Mouse (Mus musculus): ENCODE results near the gene Tob2. TPM values are rescaled to one million over a fixed set of nuclear protein-coding genes. Genes with fewer than 3 reads are reported as not detected.

The Tob2 gene
- total RNA-seq, 2 experiments from 2014 or later = 151 to 205 TPM

DNA sequence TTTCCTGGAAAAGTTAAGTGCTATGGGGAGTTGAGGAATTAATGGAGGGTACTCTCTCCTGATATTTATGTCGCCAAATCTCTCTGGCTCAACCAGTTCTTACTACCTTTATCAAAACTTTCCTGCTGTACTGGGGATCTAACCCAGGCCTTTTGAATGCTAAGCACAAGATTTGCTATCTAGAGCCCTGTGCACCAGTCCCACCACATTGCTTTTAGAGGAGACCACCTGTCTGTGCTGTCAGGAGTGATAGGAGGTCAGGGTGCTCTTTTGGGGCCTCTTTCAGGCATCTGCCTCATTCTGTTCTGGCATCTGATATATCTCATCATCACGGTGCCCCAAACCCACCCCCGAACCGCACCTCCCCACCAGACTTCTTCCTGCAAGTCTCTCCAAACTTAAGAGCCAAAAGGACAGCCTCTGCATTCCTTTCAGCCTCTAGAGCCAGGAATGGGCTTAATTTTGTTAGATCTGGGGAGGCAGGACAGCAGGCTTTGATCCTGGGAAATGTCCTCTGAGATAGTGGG lies 55.1 kb downstream of the Tob2 start:
- intact Hi-C loops (cut with DNase I) = no loop called here
- TF ChIP-seq CTCF (IDR thresholded peaks at IDR 0.05) = no peak
- Histone ChIP-seq H3K27ac (peak overlapping the region; percentile 96), H3K4me3 (peak overlapping the region; percentile 83)
- DNase-seq = no peak

DNA sequence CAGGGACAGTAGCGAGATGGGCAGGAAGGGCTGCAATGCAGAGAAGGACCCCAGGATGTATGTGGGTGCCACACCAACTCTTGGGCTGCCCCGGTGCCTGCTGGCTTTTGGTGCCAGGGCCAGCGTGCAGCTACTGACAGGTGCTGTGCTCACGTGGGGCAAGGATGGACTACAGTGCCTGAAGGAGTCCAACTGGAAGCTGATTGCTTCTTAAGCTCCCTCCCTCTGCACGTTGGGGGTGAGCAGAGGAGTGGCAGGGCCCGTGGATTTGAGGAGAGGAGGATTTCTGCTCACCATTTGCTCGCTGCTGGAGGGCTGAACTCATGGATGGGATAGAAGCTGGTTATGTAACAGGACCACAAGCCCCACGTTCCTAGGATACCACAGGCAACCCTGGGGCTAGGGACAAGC lies 55.6 kb downstream of the Tob2 start:
- Histone ChIP-seq H3K4me3 (peak overlapping the region; percentile 83), H3K27ac (peak overlapping the region; percentile 96)
- TF ChIP-seq CTCF (IDR thresholded peaks at IDR 0.05) = no peak
- intact Hi-C loops (cut with DNase I) = no loop called here
- DNase-seq = peak; percentile 85

GRCm38 (mm10) chr15:81802001-81802890 lies 56.4 kb downstream of the Tob2 start, which contains the start of gene Tef:
Gene Tef, plus strand, starts transcription at chr15:81802421.
- intact Hi-C loops (cut with DNase I) = no loop called here

GRCm38 (mm10) chr15:81800391-81800790 lies 58.2 kb downstream of the Tob2 start:
- Histone ChIP-seq H3K27ac (no peak overlapping the region; the same call in 1 of the 2 replicates), H3K4me3 (no peak overlapping the region)
- intact Hi-C loops (cut with DNase I) = no loop called here
- no peak for TF ChIP-seq CTCF (IDR thresholded peaks at IDR 0.05)
- DNase-seq = no peak

More at GRCm38 (mm10) chr15:81802001-81802890, 56.4 kb downstream of the Tob2 start, which contains the start of gene Tef:
- peak within 1 kb of the TSS; percentile 96 for H3K27ac ChIP-seq
- TF ChIP-seq CTCF (IDR thresholded peaks at IDR 0.05) = peak; percentile 43
- peak within 1 kb of the TSS; percentile 83 for H3K4me3 ChIP-seq
- peak; percentile 100 for DNase-seq

DNA sequence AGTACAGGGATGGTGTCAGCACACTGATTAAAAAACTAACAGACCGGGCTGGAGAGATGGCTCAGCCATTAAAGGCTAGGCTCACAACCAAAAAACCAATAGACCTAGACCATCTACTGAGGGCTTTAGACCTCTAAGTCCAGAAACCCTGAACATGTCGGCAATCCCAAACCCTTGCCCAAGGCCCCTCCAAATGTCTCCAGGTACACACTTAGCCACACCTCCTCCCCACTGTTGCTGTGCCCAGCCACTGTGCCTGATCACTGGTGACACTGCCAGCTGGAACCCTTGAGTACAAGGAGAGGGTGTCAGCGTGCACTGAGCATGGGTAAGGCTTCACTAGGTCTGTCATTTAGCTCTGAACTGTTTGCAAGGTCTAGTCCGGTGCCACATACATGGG lies 60.2 kb downstream of the Tob2 start:
- peak; percentile 64 for DNase-seq
- H3K27ac ChIP-seq = peak overlapping the region; percentile 75
- H3K4me3 ChIP-seq = no peak overlapping the region
- intact Hi-C loops (cut with DNase I) = loop anchor here (5.0 kb wide), 1 partner anchor 51 kb away; the partner anchor contains the start of genes Rangap1 and Zc3h7b
- TF ChIP-seq CTCF (IDR thresholded peaks at IDR 0.05) = no peak

Other genes with a start within 250 kb of the Tob2 start
- 1 to 10 TPM; 7.3 to 9.0 TPM for gene L3mbtl2, start 194.9 kb downstream of the Tob2 start, total RNA-seq (2021)
- gene Chadl, start 161.5 kb downstream of the Tob2 start, total RNA-seq (2021) = 1 to 10 TPM; 1.3 to 1.4 TPM
- gene Zc3h7b, start 113.7 kb downstream of the Tob2 start, total RNA-seq (2021) = 10 to 100 TPM; 30.2 to 34.3 TPM
- 10 to 100 TPM; 23.7 to 24.1 TPM for gene Rangap1, start 113.3 kb downstream of the Tob2 start, total RNA-seq (2021)
- 100 to 1,000 TPM; 101 to 191 TPM for gene Tef, start 56.4 kb downstream of the Tob2 start, total RNA-seq (2021)
- 10 to 100 TPM; 38.4 to 39.9 TPM for gene Phf5a, start 13.1 kb upstream of the Tob2 start, total RNA-seq (2021)
- gene Aco2, start 13.5 kb upstream of the Tob2 start, total RNA-seq (2021) = 1,000 to 10,000 TPM; 1,155 to 1,439 TPM
- gene Polr3h, start 67.4 kb upstream of the Tob2 start, total RNA-seq (2021) = 1 to 10 TPM; 6.4 to 7.6 TPM
- gene Csdc2, start 78.0 kb upstream of the Tob2 start, total RNA-seq (2021) = 1 to 10 TPM; 1.6 to 2.1 TPM
- 10 to 100 TPM; 16.2 to 17.2 TPM for gene Pmm1, start 102.1 kb upstream of the Tob2 start, total RNA-seq (2021)
- not detected for gene 1700029P11Rik, start 121.7 kb upstream of the Tob2 start, total RNA-seq (2021)
- gene Xrcc6, start 129.0 kb upstream of the Tob2 start, total RNA-seq (2021) = 10 to 100 TPM; 23.9 to 25.4 TPM
- 10 to 100 TPM; 14.5 to 20.8 TPM for gene Desi1, start 175.1 kb upstream of the Tob2 start, total RNA-seq (2021)
- gene Snu13, start 188.8 kb upstream of the Tob2 start, total RNA-seq (2021) = 10 to 100 TPM; 44.4 to 61.4 TPM
- gene 4930407I10Rik, start 200.4 kb upstream of the Tob2 start, total RNA-seq (2021) = not detected
- not detected for gene Mei1, start 211.2 kb upstream of the Tob2 start, total RNA-seq (2021)

Measured in gastrocnemius, adult 2 months (tissue).